Mouse (Mus musculus) MEL (cell line): Measurements from ENCODE around the gene Triobp. TPM values are rescaled to one million over a fixed set of nuclear protein-coding genes. Genes with fewer than 3 reads are reported as not detected.

Source experiments
- DNase-seq: peaks from one replicate; pipeline ENCODE4 v3.0.0; 2011; ENCODE audit warnings: low read depth, low spot score
- H3K27ac ChIP-seq: 2 replicates; pipeline ENCODE4 v1.5.1; 2012; ENCODE audit warnings: low read depth, mild to moderate bottlenecking, control low read depth, low read length, moderate library complexity; ENCODE audit not compliant: control insufficient read depth
- H3K27me3 ChIP-seq, 2 experiments: fragments of 150-350 bp in 1 of 2; sonication (generic) in 1 of 2; 2 replicates each; pipeline ENCODE4 v1.6.1; 2012; ENCODE audit warnings: low read length in 2 of 2, mild to moderate bottlenecking in 2 of 2, improper control_type of control experiment in 1 of 2, moderate library complexity in 1 of 2; ENCODE audit not compliant: insufficient read depth in 2 of 2, control insufficient read depth in 1 of 2
- H3K36me3 ChIP-seq, 2 experiments: 2 replicates each; pipeline ENCODE4 v1.6.1; 2012 to 2014; ENCODE audit warnings: low read length in 2 of 2, improper control_type of control experiment in 1 of 2, inconsistent platforms in 1 of 2, mild to moderate bottlenecking in 1 of 2; ENCODE audit not compliant: insufficient read depth in 2 of 2, control insufficient read depth in 1 of 2
- H3K4me1 ChIP-seq, 2 experiments: fragments of 150-350 bp in 1 of 2; sonication (generic) in 1 of 2; 2 replicates each; pipeline ENCODE4 v1.6.1; 2012; ENCODE audit warnings: low read length in 2 of 2, improper control_type of control experiment in 1 of 2, mild to moderate bottlenecking in 1 of 2; ENCODE audit not compliant: insufficient read depth in 2 of 2, control insufficient read depth in 1 of 2
- H3K4me3 ChIP-seq, 2 experiments: fragments of 150-350 bp in 1 of 2; sonication (generic) in 1 of 2; 2 replicates each; pipeline ENCODE4 v1.5.1; 2012; ENCODE audit warnings: low read depth in 2 of 2, low read length in 2 of 2, mild to moderate bottlenecking in 2 of 2, moderate library complexity in 2 of 2, control low read depth in 1 of 2, improper control_type of control experiment in 1 of 2; ENCODE audit not compliant: control insufficient read depth in 1 of 2, insufficient read depth in 1 of 2
- H3K79me2 ChIP-seq: 2 replicates; pipeline ENCODE4 v1.6.1; 2012; ENCODE audit warnings: mild to moderate bottlenecking, low read length, moderate library complexity; ENCODE audit not compliant: control insufficient read depth, poor library complexity, insufficient read depth
- H3K9ac ChIP-seq: 2 replicates; pipeline ENCODE4 v1.6.1; 2012; ENCODE audit warnings: low read depth, mild to moderate bottlenecking, control low read depth, low read length, moderate library complexity; ENCODE audit not compliant: control insufficient read depth, poor library complexity, severe bottlenecking
- H3K9me3 ChIP-seq: fragments of 150-350 bp; sonication (generic); replicated peaks from 2 replicates; pipeline ENCODE4 v1.6.1; 2012; ENCODE audit warnings: mild to moderate bottlenecking, low read length, improper control_type of control experiment, moderate library complexity; ENCODE audit not compliant: insufficient read depth
- CTCF ChIP-seq, 3 experiments: IDR thresholded peaks in 2 of 3; conservative IDR thresholded peaks in 1 of 3; 2 replicates each; pipeline ENCODE4 v1.5.1; 2011 to 2012; ENCODE audit warnings: low read length in 3 of 3, low read depth in 2 of 3, mild to moderate bottlenecking in 2 of 3, improper control_type of control experiment in 1 of 3, inconsistent platforms in 1 of 3, mixed read lengths in 1 of 3, moderate library complexity in 1 of 3; ENCODE audit not compliant: control insufficient read depth in 1 of 3, insufficient read depth in 1 of 3, poor library complexity in 1 of 3, severe bottlenecking in 1 of 3
- ELF1 ChIP-seq: IDR thresholded peaks from 2 replicates; pipeline ENCODE4 v1.6.1; 2014; ENCODE audit warnings: low read depth, mild to moderate bottlenecking, inconsistent platforms, low read length, improper control_type of control experiment, moderate library complexity
- EP300 ChIP-seq, 2 experiments: IDR thresholded peaks; 2 replicates each; pipeline ENCODE4 v1.6.1; 2011; ENCODE audit warnings: improper control_type of control experiment in 2 of 2, low read length in 2 of 2, low read depth in 1 of 2, mild to moderate bottlenecking in 1 of 2
- GABPA ChIP-seq: IDR thresholded peaks from 2 replicates; pipeline ENCODE4 v1.6.1; 2012; ENCODE audit warnings: low read depth, mild to moderate bottlenecking, inconsistent platforms, low read length, improper control_type of control experiment, moderate library complexity
- JUND ChIP-seq: IDR thresholded peaks from 2 replicates; pipeline ENCODE4 v1.6.1; 2011; ENCODE audit warnings: low read depth, mild to moderate bottlenecking, improper control_type of control experiment, low read length
- MAFK ChIP-seq: IDR thresholded peaks from 2 replicates; pipeline ENCODE4 v1.6.1; 2011; ENCODE audit warnings: low read depth, mild to moderate bottlenecking, low read length, improper control_type of control experiment, borderline replicate concordance
- MYC ChIP-seq: IDR thresholded peaks from 2 replicates; pipeline ENCODE4 v1.6.1; 2011; ENCODE audit warnings: low read depth, mild to moderate bottlenecking, low read length, improper control_type of control experiment, moderate library complexity
- NRF1 ChIP-seq: IDR thresholded peaks from 2 replicates; pipeline ENCODE4 v1.6.1; 2014; ENCODE audit warnings: low read depth, mild to moderate bottlenecking, inconsistent platforms, low read length, improper control_type of control experiment, moderate library complexity; ENCODE audit not compliant: poor library complexity, insufficient read depth, severe bottlenecking
- POLR2A ChIP-seq, 2 experiments: IDR thresholded peaks; 2 replicates each; pipeline ENCODE4 v1.6.1; 2011 to 2012; ENCODE audit warnings: low read length in 2 of 2, mild to moderate bottlenecking in 2 of 2, control low read depth in 1 of 2, improper control_type of control experiment in 1 of 2, low read depth in 1 of 2, moderate library complexity in 1 of 2; ENCODE audit not compliant: control insufficient read depth in 1 of 2, insufficient read depth in 1 of 2, poor library complexity in 1 of 2
- POLR2AphosphoS2 ChIP-seq: IDR thresholded peaks from 2 replicates; pipeline ENCODE4 v1.6.1; 2011; ENCODE audit warnings: low read length, improper control_type of control experiment
- RAD21 ChIP-seq: IDR thresholded peaks from 2 replicates; pipeline ENCODE4 v1.6.1; 2011; ENCODE audit warnings: mild to moderate bottlenecking, low read depth, low read length, improper control_type of control experiment
- SIN3A ChIP-seq: IDR thresholded peaks from 2 replicates; pipeline ENCODE4 v1.6.1; 2012; ENCODE audit warnings: low read length, improper control_type of control experiment, inconsistent platforms
- SMC3 ChIP-seq: IDR thresholded peaks from 2 replicates; pipeline ENCODE4 v1.6.1; 2011; ENCODE audit warnings: low read depth, low read length, improper control_type of control experiment
- TBP ChIP-seq: IDR thresholded peaks from 2 replicates; pipeline ENCODE4 v1.8.0; 2011; ENCODE audit warnings: low read depth, low read length, improper control_type of control experiment
- TCF12 ChIP-seq: IDR thresholded peaks from 2 replicates; pipeline ENCODE4 v1.6.1; 2014; ENCODE audit warnings: low read depth, mild to moderate bottlenecking, inconsistent platforms, low read length, improper control_type of control experiment, moderate library complexity
- USF1 ChIP-seq: IDR thresholded peaks from 2 replicates; pipeline ENCODE4 v1.6.1; 2014; ENCODE audit warnings: low read depth, mild to moderate bottlenecking, inconsistent platforms, low read length, improper control_type of control experiment, moderate library complexity
- ZKSCAN1 ChIP-seq: IDR thresholded peaks from 2 replicates; pipeline ENCODE4 v1.6.1; 2012; ENCODE audit warnings: low read depth, mild to moderate bottlenecking, inconsistent platforms, low read length, improper control_type of control experiment, moderate library complexity
- ZMIZ1 ChIP-seq: IDR thresholded peaks from 2 replicates; pipeline ENCODE4 v1.6.1; 2012; ENCODE audit warnings: low read depth, mild to moderate bottlenecking, inconsistent platforms, low read length, improper control_type of control experiment, moderate library complexity
- ZNF384 ChIP-seq: IDR thresholded peaks from 2 replicates; pipeline ENCODE4 v1.6.1; 2012; ENCODE audit warnings: low read depth, mild to moderate bottlenecking, inconsistent platforms, low read length, improper control_type of control experiment
- polyA plus RNA-seq, 2 experiments: library from polyadenylated mRNA; stranded (reverse) in 1 of 2; unstranded in 1 of 2; fragments of >175 nt in 1 of 2; fragments of >200 nt in 1 of 2; gene quantifications; 2 replicates each; pipeline versions ENCODE4 v1.2.1 to v1.2.4; 2012; ENCODE audit warnings: low replicate concordance in 2 of 2, low read depth in 1 of 2; ENCODE audit not compliant: insufficient read length in 2 of 2, insufficient read depth in 1 of 2, missing spikeins in 1 of 2
- total RNA-seq: library from RNA; depleted of rRNA; stranded (reverse); fragments of 300-350 nt; gene quantifications from 2 replicates; pipeline ENCODE4 v1.2.3, GENCODE M21; 2012

Triobp gene
- total and polyA plus RNA-seq, 3 experiments, result 18.4 to 31.3 TPM; not detected in 1

DNA sequence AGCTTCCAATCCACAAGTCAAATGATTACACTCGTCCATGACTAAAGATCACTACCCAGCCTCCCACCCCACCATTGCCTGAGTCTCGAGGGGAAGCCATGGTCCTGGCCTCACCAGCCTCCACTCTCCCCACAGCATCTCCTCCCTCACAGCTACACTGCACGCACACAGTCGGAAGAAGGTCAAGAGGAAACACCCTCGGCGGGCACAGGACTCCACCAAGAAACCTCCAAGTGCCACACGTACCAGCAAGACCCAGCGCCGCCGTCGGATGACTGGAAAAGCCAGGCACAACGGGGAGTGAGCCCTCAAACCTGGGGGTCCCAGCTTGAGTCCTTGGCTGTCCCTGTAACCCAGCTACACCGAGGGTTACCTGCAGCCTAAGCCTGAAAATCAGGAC, 7.2 kb upstream of the Triobp start:
- Histone ChIP-seq H3K9ac (no peak overlapping the region), H3K79me2 (peaks cover 8% of the 10 kb centered on the region), H3K4me1 (peaks cover 0 to 12% of the 10 kb centered on the region in 2 experiments; a peak in 2 of 4 replicates), H3K27me3 (no peaks in the 10 kb centered on the region), H3K4me3 (no peak overlapping the region), H3K27ac (no peak overlapping the region), H3K36me3 (peaks cover 2 to 9% of the 10 kb centered on the region in 2 experiments; a peak in 3 of 4 replicates), H3K9me3 (no peaks in the 10 kb centered on the region)
- DNase-seq, result no peak
- TF ChIP-seq ZKSCAN1 (no peak), SMC3 (no peak), POLR2AphosphoS2 (no peak), TCF12 (no peak), GABPA (no peak), EP300 (IDR thresholded peaks at IDR 0.05; ENCODE audit: low read depth in 1 of 2, low read length in 2 of 2) (no peak), CTCF (IDR thresholded peaks at IDR 0.05 in 2 of 3, conservative IDR thresholded peaks at IDR 0.05 in 1 of 3; ENCODE audit: control insufficient read depth in 1 of 3, insufficient read depth in 1 of 3, low read depth in 2 of 3, low read length in 3 of 3, poor library complexity in 1 of 3, severe bottlenecking in 1 of 3) (no peak), USF1 (no peak), MAFK (no peak), MYC (no peak), TBP (no peak), RAD21 (no peak), NRF1 (no peak), POLR2A (IDR thresholded peaks at IDR 0.05; ENCODE audit: control insufficient read depth in 1 of 2, insufficient read depth in 1 of 2, low read depth in 1 of 2, low read length in 2 of 2, poor library complexity in 1 of 2) (no peak)

DNA sequence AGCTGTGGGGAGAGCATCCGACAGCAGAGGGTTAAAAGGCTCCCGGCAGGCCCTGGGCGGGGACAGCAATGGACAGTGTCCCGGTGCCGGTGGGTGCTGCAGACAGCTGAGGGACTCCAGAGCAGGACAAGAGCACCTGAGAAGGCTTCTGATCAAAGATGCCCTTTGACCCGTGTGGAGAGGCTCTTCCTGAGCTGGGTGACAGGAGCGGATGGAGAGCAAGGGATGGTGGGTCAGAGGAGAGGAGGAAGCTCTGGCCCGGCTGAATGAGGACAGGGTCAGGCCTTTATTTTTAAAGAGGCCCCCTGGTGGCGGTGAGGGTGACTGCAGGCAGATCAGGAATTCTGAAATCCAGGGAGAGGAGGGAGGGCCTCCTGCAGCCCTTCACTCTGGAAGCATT, 4.9 kb upstream of the Triobp start:
- H3K9ac ChIP-seq, result no peak overlapping the region
- H3K4me3 ChIP-seq, result no peak overlapping the region
- H3K79me2 ChIP-seq, result no peaks in the 10 kb centered on the region
- no peaks in the 10 kb centered on the region for H3K27me3 ChIP-seq
- TF ChIP-seq CTCF (IDR thresholded peaks at IDR 0.05 in 2 of 3, conservative IDR thresholded peaks at IDR 0.05 in 1 of 3; ENCODE audit: control insufficient read depth in 1 of 3, insufficient read depth in 1 of 3, low read depth in 2 of 3, low read length in 3 of 3, poor library complexity in 1 of 3, severe bottlenecking in 1 of 3), result peak; percentile 61 to 71 (median 64)
- TF ChIP-seq RAD21, result peak; percentile 25
- peak; percentile 25; the same call in 1 of the 2 replicates for TF ChIP-seq ELF1
- TF ChIP-seq SIN3A, result peak; percentile 40; the same call in 1 of the 2 replicates
- no peak for TF ChIP-seq ZNF384
- peak; percentile 70 for TF ChIP-seq SMC3
- TF ChIP-seq JUND, result no peak
- peak in 1 of 2 experiments; percentile 22; a peak in 1 of 4 replicates for TF ChIP-seq POLR2A (IDR thresholded peaks at IDR 0.05; ENCODE audit: control insufficient read depth in 1 of 2, insufficient read depth in 1 of 2, low read depth in 1 of 2, low read length in 2 of 2, poor library complexity in 1 of 2)
- no peak for TF ChIP-seq ZMIZ1
- H3K9me3 ChIP-seq, result no peaks in the 10 kb centered on the region
- peaks cover 7 to 17% of the 10 kb centered on the region in 2 experiments for H3K4me1 ChIP-seq
- DNase-seq, result peak; percentile 71
- peaks cover 2 to 10% of the 10 kb centered on the region in 2 experiments; a peak in 3 of 4 replicates for H3K36me3 ChIP-seq
- no peak overlapping the region for H3K27ac ChIP-seq
